Mouse (Mus musculus) embryonic facial prominence, embryonic 11.5 days (tissue): ENCODE measurements around the gene Apoc3. TPM values are rescaled to one million over a fixed set of nuclear protein-coding genes. Genes with fewer than 3 reads are reported as not detected.
A peak's percentile ranks its signal among the peaks of the same experiment; 100 is the strongest.

Source experiments
- ATAC-seq: fragments of 200-750 bp; cut with Nextera tagmentation; replicated peaks from 2 replicates; pipeline ENCODE4 v1.8.0; 2017; ENCODE audit warnings: low read depth; ENCODE audit not compliant: insufficient number of reproducible peaks, low FRiP score, low TSS enrichment
- DNase-seq: peaks from one replicate; pipeline ENCODE4 v3.0.0-alpha.2; 2015; ENCODE audit warnings: low spot score
- H3K27ac ChIP-seq: fragments of 300-500 bp; sonication (generic); replicated peaks from 2 replicates; pipeline ENCODE4 v1.5.1; 2014; ENCODE audit warnings: mild to moderate bottlenecking, low read depth, low read length, control low read depth
- H3K27me3 ChIP-seq: fragments of 300-500 bp; sonication (generic); 2 replicates; pipeline ENCODE4 v1.6.1; 2014; ENCODE audit warnings: mild to moderate bottlenecking, low read length, moderate library complexity, mixed read lengths; ENCODE audit not compliant: control insufficient read depth, insufficient read depth
- H3K36me3 ChIP-seq: fragments of 300-500 bp; sonication (generic); replicated peaks from 2 replicates; pipeline ENCODE4 v1.6.1; 2014; ENCODE audit warnings: low read depth, mild to moderate bottlenecking, low read length, moderate library complexity, mixed read lengths; ENCODE audit not compliant: control insufficient read depth, insufficient read depth
- H3K4me1 ChIP-seq: fragments of 300-500 bp; sonication (generic); 2 replicates; pipeline ENCODE4 v1.6.1; 2014; ENCODE audit warnings: low read length, mixed read lengths; ENCODE audit not compliant: control insufficient read depth, insufficient read depth
- H3K4me2 ChIP-seq: fragments of 300-500 bp; sonication (generic); 2 replicates; pipeline ENCODE4 v1.6.1; 2014; ENCODE audit warnings: low read depth, mild to moderate bottlenecking, control low read depth, low read length, moderate library complexity
- H3K4me3 ChIP-seq: fragments of 300-500 bp; sonication (generic); 2 replicates; pipeline ENCODE4 v1.5.1; 2014; ENCODE audit warnings: low read depth, low read length, control low read depth
- H3K9ac ChIP-seq: fragments of 300-500 bp; sonication (generic); replicated peaks from 2 replicates; pipeline ENCODE4 v1.6.1; 2014; ENCODE audit warnings: mild to moderate bottlenecking, control low read depth, low read length
- H3K9me3 ChIP-seq: fragments of 300-500 bp; sonication (generic); replicated peaks from 2 replicates; pipeline ENCODE4 v1.6.1; 2016; ENCODE audit warnings: mild to moderate bottlenecking, low read length, inconsistent platforms, mixed read lengths; ENCODE audit not compliant: control insufficient read depth
- WGBS: fragments of 180-500 bp; shearing (Covaris S2); extraction: QIAGEN DNeasy Blood & Tissue Kit; methylation state at CpG from one replicate; pipeline ENCODE4 v1.1.7; 2014; 5-methylcytosine and 5-hydroxymethylcytosine counted together
- polyA plus RNA-seq: library from polyadenylated mRNA; unstranded; fragments of >200 nt; fragmentation: Nextera tagmentation; extraction: Ambion mirVana; gene quantifications from 2 replicates; pipeline ENCODE4 v1.2.1, GENCODE M21; 2014

The Apoc3 gene
- polyA plus RNA-seq, 1 experiment from 2014 or later: not detected

DNA sequence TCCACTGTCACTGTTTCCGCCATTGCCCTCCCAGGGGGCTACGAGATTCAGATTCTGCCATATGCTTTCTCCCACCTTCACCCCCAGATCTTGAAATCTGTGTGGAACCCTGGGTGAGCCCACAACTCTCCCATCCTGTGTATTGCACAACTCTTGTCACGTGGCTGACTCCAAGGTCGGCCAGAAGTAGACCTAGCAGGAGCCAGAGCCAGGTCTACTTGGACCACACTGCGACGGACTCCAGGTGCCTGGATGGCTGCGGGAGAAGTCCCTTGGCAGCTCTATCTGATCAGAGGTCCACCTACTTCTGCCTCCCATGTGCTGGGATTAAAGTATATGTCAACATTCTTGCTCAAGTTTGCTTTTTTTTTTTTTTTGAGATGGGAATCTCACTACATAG is 25.7 kb upstream of the Apoc3 start:
- Histone ChIP-seq H3K9ac (no peak overlapping the region), H3K36me3 (no peaks in the 10 kb centered on the region), H3K27ac (no peak overlapping the region), H3K27me3 (no peaks in the 10 kb centered on the region), H3K9me3 (no peaks in the 10 kb centered on the region), H3K4me2 (no peak overlapping the region), H3K4me1 (no peaks in the 10 kb centered on the region), H3K4me3 (no peak overlapping the region)
- 91% methylated on average over 7 of the region's 7 CpGs for WGBS
- no peak for ATAC-seq
- DNase-seq: no peak

DNA sequence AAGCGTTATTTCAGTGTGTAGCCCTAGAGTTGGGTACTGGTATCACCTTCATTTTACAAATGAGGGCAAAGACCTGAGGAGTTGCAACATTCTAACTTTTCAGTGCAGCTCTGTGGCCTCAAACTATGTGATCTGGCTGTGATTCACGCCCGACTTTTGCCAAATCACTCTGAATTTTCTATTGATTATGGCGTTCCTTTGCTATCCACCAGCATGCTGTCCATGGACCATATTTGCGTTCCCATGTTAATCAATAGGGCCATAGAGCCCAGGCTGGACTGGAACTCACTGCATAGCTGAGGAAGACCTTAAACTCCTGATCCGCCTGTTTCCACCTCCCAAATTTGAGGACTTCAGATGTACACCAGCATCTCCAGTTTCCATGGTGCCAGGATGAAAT is 23.7 kb upstream of the Apoc3 start:
- ATAC-seq: no peak
- H3K4me3 ChIP-seq: no peak overlapping the region
- H3K27me3 ChIP-seq: no peaks in the 10 kb centered on the region
- H3K9ac ChIP-seq: no peak overlapping the region
- no peak for DNase-seq
- no peak overlapping the region for H3K27ac ChIP-seq
- H3K4me2 ChIP-seq: no peak overlapping the region
- no peaks in the 10 kb centered on the region for H3K36me3 ChIP-seq
- no peaks in the 10 kb centered on the region for H3K9me3 ChIP-seq
- WGBS: 87% methylated on average over 6 of the region's 6 CpGs
- H3K4me1 ChIP-seq: no peaks in the 10 kb centered on the region

DNA sequence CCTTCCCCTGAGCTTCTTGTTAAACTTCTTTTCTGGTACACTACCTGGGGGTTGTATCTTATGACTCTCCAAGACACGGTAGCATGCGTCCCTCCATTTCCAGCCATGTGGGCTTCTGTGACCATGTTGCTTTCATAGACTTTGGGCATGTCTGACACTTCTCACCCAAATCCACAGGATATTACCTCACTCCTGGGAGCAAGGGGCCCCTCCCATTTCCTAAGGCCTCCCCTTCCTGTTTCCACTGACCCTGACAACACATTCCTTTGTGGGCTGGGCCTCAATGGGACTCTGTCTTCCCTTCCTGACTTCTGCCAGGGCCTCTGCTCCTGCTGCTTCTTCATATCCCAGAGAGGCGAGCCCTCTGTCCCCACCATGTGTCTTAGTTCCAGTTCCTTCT is 22.1 kb upstream of the Apoc3 start:
- Histone ChIP-seq H3K27ac (no peak overlapping the region), H3K36me3 (no peaks in the 10 kb centered on the region), H3K4me1 (no peaks in the 10 kb centered on the region), H3K9me3 (no peaks in the 10 kb centered on the region), H3K9ac (no peak overlapping the region), H3K4me2 (no peak overlapping the region), H3K27me3 (no peaks in the 10 kb centered on the region), H3K4me3 (no peak overlapping the region)
- DNase-seq (no peak), ATAC-seq (no peak)
- 78% methylated on average over 3 of the region's 3 CpGs for WGBS

DNA sequence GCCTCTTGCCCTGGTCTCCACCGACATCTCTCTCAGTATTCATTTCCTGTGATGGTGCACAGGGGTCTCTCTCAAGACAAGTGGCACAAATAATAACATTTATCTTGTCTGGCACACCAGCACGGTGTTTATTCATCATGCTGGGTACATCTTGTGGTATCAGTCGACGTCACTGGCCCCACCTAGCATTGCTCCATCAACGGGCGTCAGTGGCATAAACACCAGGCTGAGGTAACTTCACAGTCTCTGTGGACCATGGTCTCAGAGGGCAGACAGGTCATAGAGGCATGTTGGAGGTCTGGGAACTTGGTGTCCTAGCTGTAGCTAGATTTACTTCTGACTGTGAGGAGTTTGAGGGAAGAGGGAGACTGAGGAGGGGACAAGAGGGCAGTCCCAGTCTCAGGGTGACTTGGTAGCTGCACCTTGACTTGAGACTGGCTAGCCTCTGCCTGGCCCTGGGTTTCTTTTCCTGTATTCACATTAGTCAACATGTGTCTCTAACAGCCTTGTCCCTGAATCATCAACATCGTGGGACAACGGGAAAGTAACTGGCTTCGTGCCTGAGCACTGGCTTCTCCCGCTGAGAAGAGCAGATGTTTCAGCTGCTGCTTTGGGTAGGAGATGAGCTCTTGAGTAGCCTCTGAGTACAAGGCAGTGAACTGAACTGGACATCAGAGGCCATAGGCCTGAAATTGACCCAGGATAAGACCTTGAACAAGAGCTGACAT is 21.4 kb upstream of the Apoc3 start:
- Histone ChIP-seq H3K36me3 (no peaks in the 10 kb centered on the region), H3K27me3 (no peaks in the 10 kb centered on the region), H3K4me2 (no peak overlapping the region), H3K27ac (no peak overlapping the region), H3K9ac (no peak overlapping the region), H3K4me1 (no peaks in the 10 kb centered on the region), H3K9me3 (no peaks in the 10 kb centered on the region), H3K4me3 (no peak overlapping the region)
- no peak for DNase-seq
- WGBS: 86% methylated on average over 10 of the region's 10 CpGs
- ATAC-seq: no peak

DNA sequence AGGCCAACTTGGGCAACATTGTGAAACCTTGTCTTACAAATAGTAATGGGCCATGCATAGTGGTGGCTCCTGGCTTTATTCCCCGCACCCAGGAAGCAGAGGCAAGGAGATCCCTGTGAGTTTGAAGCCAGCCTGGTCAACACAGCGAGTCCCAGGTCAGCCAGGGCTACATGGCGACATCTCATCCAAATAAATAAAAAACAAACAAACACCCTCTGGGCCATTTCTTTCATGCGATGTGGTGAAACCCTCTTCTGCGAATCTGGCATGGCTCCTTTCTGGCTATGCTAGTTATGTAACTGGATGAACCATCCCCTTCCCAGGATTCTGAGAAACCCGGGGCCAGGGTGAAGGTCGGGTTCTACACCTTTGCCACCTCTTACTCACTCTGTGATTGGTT is 20.7 kb upstream of the Apoc3 start:
- Histone ChIP-seq H3K27ac (no peak overlapping the region), H3K4me3 (no peak overlapping the region), H3K36me3 (no peaks in the 10 kb centered on the region), H3K27me3 (no peaks in the 10 kb centered on the region), H3K9me3 (no peaks in the 10 kb centered on the region), H3K4me2 (no peak overlapping the region), H3K9ac (no peak overlapping the region), H3K4me1 (no peaks in the 10 kb centered on the region)
- 93% methylated on average over 7 of the region's 7 CpGs for WGBS
- ATAC-seq (no peak), DNase-seq (no peak)

DNA sequence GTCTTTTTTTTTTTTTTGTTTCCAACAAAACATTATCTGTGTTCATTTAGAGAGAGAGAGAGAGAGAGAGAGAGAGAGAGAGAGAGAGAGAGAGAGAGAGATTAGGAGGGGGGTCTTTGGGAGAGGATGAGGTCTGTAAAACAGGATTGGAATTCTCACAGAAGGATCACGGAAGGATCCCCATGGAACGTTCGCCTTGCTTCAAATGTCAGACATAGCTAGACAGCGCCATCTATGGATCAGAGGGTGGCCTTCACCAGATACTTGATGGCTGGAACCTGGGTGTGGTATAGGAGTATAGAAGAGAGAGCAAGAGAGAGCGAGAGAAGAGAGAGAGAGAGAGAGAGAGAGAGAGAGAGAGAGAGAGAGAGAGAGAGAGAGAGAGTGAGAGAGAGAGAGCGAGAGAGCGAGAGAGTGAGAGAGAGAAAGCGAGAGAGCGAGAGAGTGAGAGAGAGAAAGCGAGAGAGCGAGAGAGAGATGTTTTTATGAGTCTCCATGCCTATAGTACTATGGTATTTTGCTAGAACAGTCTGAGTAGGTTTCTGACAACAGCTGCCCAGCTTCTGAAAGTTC is 11.4 kb upstream of the Apoc3 start:
- Histone ChIP-seq H3K4me2 (no peak overlapping the region), H3K27ac (no peak overlapping the region), H3K36me3 (no peaks in the 10 kb centered on the region), H3K27me3 (no peaks in the 10 kb centered on the region), H3K9ac (no peak overlapping the region), H3K4me1 (no peaks in the 10 kb centered on the region), H3K9me3 (no peaks in the 10 kb centered on the region), H3K4me3 (no peak overlapping the region)
- ATAC-seq (peak; percentile 67; the same call in 1 of the 2 replicates), DNase-seq (peak; percentile 93)
- WGBS: 26% methylated on average over 11 of the region's 11 CpGs

DNA sequence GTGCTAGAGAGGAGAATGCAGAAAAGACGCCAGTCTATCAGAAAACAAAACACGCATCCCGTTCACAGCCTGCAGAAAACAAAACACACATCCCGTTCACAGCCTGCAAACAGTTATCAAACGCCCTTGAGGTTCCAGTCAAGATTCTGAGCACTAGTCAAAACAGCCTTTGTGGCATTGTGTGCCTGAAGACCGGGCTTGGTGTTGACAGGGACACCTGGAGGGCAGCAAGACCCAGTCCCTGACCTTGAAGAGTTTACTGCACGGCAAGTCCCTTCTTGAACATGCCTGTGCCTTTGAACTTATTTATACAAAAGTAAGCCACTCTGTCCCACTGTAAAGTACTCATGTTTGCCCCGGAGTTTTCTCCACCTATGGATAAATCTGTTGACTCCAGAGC is 8.1 kb upstream of the Apoc3 start:
- no peak overlapping the region for H3K4me2 ChIP-seq
- ATAC-seq: no peak
- no peak overlapping the region for H3K4me3 ChIP-seq
- H3K36me3 ChIP-seq: no peaks in the 10 kb centered on the region
- H3K27me3 ChIP-seq: no peaks in the 10 kb centered on the region
- DNase-seq: no peak
- no peaks in the 10 kb centered on the region for H3K4me1 ChIP-seq
- no peaks in the 10 kb centered on the region for H3K9me3 ChIP-seq
- no peak overlapping the region for H3K27ac ChIP-seq
- 41% methylated on average over 8 of the region's 8 CpGs for WGBS
- no peak overlapping the region for H3K9ac ChIP-seq

DNA sequence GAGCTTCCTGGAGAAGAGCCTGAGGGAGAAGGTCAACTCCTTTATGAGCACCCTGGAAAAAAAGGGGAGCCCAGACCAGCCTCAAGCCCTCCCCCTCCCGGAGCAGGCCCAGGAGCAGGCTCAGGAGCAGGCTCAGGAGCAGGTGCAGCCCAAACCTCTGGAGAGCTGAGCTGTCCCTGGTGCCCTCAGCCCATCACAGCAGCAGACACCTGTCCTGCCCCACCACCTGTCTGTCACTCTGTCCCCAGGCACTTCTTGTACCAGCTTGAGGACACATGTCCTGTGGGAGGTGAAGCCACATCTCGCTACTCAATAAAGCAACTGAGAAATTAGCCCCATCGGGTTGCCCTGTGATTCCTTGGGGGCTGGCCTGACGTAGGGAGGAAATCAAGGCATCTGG is 7.7 kb upstream of the Apoc3 start:
- no peaks in the 10 kb centered on the region for H3K27me3 ChIP-seq
- H3K27ac ChIP-seq: no peak overlapping the region
- H3K9me3 ChIP-seq: no peaks in the 10 kb centered on the region
- DNase-seq: no peak
- H3K4me3 ChIP-seq: no peak overlapping the region
- no peak for ATAC-seq
- 66% methylated on average over 4 of the region's 4 CpGs for WGBS
- H3K36me3 ChIP-seq: no peaks in the 10 kb centered on the region
- H3K4me1 ChIP-seq: no peaks in the 10 kb centered on the region
- no peak overlapping the region for H3K4me2 ChIP-seq
- H3K9ac ChIP-seq: no peak overlapping the region
